Mouse (Mus musculus): ENCODE data around the gene Hist1h2an.
"Not testable (repeated sequence)": the region's sequence is repeated elsewhere in the genome, so short reads cannot be mapped to it uniquely, and the experiment has no call there.

Hist1h2an gene

DNA sequence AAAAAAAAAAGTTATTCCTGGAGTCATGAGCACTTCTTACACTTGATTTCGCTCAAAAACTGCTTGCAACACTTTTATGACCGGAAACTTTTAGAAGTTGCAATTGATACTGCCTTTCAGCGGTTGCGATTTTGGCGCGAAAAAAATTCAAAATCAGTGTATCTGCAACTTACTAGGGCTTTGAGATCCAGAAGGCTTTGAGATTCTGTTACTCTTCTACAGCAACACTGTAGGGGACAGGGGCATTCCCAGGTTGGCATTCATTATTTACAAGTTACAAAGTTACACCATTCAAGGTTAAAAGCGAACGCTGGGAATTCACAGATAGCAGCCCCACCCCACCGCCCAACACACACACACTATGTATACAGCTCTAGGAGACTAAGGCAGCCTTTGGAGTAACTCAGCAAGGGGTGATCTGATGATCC lies 3.3 kb downstream of the Hist1h2an start:
- DNase-seq (ENCODE audit: low read depth in 2 of 2, low spot score in 2 of 2) = peak; percentile 6 to 49

DNA sequence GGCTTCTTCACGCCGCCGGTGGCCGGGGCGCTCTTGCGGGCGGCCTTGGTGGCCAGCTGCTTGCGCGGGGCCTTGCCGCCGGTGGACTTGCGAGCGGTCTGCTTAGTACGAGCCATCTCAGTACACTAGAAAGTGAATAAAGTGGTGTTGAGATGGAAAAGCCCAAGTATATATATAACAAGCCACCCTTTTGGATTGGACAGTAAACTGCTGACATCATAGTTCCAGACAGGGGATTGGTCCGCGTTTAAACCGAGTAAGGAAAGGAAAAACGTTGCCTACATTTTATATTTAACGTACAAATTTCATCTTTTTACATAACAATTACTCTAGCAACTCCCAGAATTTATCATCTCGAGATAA lies 3.8 kb downstream of the Hist1h2an start, which contains the start of gene Hist1h3i:
TSS of gene Hist1h3i (minus strand) at position 116 of the 363 bp plus-strand sequence.
- DNase-seq (ENCODE audit: low read depth in 2 of 2, low spot score in 2 of 2) = peak; percentile 45 to 63

DNA sequence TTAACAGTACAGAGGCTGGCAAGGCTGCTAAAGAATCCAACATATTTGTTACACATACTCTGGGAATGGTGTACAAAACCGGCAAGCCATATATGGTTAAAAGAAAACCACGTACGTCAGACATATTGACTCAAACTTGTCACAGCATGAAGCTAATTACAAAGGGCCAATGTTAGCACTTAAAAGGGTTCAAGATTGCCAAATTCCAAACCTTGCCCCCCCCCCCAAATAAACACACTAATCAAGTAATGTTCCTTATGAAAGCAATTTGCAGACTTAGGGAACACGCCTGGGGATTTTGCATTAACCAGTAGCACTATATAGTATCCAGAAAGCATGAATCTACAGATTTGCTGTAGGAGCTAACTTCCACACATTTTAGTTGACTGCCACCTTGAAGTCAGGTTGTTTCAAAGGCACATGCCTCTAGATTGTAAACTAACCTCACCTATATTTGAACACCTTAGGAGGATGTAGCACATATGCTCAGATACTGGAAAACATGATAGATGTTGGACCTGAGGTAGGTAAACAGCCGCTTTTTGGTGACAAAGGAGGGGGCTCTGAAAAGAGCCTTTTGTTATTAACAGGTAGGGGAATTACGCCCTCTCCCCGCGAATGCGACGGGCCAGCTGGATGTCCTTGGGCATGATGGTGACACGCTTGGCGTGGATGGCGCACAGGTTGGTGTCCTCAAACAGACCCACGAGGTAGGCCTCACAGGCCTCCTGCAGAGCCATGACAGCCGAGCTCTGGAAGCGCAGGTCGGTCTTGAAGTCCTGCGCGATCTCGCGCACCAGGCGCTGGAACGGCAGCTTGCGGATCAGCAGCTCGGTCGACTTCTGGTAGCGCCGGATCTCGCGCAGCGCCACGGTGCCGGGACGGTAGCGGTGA lies 4.4 kb downstream of the Hist1h2an start:
- peak in 1 of 2 experiments; percentile 11 for DNase-seq (ENCODE audit: low read depth in 2 of 2, low spot score in 2 of 2)

DNA sequence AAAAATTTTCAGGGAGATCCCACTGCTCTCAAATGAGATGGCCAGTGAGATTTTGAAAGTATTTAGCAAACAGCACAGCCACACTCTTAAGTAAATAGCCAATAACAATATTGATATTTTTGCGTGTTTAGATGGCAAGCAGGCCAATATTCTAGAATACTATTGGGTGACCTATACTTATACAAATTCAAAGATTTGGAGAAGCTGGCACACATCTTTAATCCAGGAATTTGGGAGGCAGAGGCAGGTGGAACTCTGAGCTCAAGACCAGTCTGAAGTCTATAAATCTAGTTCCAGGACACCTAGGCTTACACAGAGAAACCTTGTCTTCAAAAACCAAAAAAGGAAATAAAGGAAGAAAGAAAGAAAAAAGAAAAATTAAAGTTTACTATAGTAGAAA lies 5.4 kb downstream of the Hist1h2an start:
- no peak for DNase-seq (ENCODE audit: low read depth in 2 of 2, low spot score in 2 of 2)

DNA sequence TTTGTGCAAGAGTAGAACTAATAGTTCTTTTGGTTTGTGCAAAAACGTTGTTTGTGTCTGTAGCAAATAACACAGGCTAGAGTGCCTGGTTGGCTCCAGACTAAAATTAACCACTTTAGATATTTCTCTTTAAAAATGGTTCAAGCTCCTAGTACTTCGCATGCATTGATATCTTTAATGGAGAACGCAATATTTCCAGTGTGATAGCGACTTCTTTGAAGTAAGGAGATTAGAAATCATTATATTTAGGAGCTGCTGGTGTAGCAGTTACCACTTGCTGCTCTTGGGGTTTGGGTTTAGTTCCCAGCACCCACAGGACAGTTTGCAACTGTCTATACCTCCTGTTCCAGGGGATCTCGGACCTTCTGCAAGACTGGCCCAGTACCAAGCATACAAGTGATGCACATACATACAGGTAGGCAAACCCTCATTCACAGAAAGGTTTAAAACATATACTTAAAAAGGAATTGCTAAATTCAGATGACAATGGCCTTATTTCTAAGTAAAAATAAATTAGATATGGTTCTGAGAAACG lies 5.9 kb downstream of the Hist1h2an start:
- no peak for DNase-seq (ENCODE audit: low read depth in 2 of 2, low spot score in 2 of 2)

DNA sequence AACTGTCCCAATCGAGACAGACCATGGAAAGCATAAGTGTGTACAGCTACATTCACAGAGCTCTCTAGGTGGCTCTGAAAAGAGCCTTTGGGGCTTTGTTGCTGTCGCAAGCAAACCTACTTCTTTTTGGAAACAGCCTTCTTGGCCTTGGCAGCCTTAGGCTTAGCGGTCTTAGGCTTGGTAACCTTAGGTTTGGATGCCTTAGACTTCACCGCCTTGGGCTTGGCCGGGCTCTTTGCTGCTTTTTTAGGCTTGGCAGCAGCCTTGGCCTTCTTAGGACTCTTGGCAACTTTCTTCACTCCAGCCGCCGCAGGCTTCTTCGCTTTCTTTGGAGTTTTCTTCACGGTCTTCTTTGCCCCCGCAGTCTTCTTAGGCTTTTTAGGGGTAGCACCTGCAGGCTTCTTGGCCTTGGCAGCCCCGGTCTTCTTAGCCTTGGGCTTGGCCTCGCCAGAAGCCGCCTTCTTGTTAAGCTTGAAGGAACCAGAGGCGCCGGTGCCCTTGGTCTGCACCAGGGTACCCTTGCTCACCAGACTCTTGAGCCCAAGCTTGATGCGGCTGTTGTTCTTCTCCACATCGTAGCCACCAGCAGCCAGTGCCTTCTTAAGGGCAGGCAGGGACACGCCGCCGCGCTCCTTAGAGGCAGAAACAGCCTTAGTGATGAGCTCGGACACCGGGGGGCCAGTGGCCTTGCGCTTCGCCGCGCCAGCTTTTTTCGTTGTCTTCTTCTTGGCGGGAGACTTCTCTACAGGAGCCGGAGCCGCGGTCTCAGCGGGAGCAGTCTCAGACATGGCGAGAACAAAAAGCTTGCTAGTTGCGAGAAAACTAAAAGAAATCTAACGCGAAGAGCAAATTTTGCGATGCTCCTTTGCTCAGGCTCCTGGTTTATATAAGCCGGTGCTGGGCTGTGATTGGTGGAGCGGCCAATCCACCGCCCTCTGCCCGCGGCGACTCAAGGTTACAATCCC lies 7.0 kb downstream of the Hist1h2an start, which contains the start of gene Hist1h1b:
TSS of gene Hist1h1b (minus strand) at position 859 of the 965 bp plus-strand sequence.
- DNase-seq (ENCODE audit: low read depth in 2 of 2, low spot score in 2 of 2) = peak; percentile 14

DNA sequence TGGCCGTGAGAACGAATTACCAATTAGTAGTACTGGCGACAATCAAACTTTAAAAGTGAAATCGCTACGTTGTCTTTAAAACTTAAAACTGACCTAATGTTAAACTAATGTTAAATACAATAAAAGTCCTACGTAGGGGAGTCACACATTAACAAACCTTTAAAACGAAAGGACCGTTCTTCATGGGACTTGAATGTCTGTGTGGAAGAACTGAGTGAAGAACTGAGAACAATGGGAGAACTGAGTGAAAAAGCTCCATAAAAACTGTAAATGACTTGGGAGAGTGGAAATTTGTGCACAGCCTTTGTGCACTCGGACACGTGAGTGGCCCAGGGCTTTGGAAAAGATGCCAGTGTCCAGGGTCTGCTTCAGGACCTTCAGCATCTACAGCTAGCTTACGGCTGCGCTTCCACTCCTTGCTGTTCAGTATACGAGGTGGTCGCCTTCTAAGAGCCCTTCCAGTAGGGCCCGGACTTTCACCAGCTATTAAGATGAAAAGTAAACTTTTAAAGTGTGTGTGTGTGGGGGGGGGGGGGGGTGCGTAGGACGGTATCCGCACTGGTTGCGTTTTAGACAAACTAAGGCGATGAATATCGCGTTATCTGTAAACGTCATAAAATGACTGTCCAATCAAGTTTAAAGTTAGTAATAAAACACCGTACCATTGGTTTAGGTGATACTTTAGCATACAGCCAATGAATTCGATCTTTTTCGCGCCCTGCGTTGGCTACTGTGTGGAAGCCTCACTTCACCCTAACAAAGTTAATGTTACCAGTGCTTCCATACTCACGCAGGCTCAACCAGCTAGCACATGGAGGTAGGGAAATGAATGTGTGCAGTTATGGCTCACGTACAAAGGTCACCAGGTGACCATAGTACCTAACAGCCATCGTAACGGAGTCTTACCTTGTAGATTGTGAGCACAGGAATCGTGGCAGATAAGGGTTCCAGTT lies 7.9 kb downstream of the Hist1h2an start:
- DNase-seq (ENCODE audit: low read depth in 2 of 2, low spot score in 2 of 2) = peak; percentile 56 to 73

DNA sequence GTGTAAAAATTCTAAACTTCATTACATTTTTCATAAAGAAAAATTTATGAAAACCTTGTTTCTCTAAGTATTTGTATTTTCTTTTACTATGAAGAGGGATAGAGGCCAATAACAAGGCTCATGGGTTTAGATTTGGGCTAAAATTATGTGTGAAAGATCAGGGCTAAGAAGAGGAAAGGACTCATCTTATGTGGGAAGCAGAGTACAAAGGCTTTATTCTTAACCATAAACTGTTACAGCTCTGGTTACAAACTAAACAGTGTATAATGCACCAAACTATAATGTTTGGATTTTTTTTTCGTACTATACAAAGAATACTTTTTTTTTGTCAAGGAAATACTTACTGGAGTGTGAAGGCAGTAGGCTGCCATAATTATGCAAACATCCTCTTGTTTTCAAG lies 31.3 kb downstream of the Hist1h2an start:
- no peak for DNase-seq (ENCODE audit: low read depth in 2 of 2, low spot score in 2 of 2)

DNA sequence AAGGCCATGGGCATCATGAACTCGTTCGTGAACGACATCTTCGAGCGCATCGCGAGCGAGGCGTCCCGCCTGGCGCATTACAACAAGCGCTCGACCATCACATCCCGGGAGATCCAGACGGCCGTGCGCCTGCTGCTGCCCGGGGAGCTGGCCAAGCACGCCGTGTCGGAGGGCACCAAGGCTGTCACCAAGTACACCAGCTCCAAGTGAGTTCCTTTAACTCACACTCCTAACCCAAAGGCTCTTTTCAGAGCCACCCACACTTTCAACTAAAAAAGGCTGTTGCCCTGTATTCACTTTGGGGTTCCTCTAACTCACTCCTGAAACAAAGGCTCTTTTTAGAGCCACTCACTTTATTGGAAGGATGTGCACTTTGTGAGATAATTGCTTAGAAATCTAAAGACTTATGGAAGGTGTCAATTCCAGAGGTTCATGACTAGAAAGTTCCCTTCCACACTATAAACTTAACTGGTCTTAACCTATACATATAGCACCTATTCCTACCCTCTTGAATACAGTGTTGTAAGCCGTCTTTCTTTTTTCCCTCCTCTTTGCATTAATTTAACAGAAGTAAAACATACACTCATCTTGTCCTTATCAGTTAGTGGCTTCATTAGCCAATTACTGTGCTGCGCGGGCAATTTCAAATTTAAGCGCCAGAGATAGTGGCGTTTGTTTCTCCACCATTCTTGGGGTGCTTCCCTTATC lies 32.6 kb downstream of the Hist1h2an start:
- DNase-seq (ENCODE audit: low read depth in 2 of 2, low spot score in 2 of 2) = not testable (repeated sequence)

DNA sequence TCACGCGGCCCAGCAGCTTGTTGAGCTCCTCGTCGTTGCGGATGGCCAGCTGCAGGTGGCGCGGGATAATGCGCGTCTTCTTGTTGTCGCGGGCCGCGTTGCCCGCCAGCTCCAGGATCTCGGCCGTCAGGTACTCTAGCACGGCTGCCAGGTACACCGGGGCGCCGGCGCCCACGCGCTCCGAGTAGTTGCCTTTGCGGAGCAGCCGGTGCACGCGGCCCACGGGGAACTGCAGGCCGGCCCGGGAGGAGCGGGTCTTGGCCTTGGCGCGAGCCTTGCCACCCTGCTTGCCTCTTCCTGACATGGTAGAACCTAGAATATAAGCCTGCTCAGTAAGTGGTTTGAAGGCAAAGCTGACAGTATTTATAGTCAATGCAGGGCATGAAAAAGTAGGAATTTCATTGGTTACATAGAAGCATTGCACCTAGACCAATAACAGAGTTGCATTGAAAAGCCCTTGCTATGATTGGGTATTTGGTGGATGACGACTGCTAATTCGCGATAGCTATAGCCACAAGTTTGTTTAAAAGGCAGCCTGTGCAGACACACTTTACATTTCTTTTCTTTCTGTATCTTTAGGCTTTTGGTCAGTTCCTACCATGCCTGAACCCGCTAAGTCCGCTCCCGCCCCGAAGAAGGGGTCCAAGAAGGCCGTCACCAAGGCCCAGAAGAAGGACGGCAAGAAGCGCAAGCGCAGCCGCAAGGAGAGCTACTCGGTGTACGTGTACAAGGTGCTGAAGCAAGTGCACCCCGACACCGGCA lies 33.3 kb downstream of the Hist1h2an start, which contains the start of the genes Hist1h2ak and Hist1h2bn:
TSS of gene Hist1h2ak (minus strand) at position 304 of the 762 bp plus-strand sequence.
TSS of gene Hist1h2bn (plus strand) at position 600 of the 762 bp plus-strand sequence.
- DNase-seq (ENCODE audit: low read depth in 2 of 2, low spot score in 2 of 2) = peak; percentile 46 to 62

DNA sequence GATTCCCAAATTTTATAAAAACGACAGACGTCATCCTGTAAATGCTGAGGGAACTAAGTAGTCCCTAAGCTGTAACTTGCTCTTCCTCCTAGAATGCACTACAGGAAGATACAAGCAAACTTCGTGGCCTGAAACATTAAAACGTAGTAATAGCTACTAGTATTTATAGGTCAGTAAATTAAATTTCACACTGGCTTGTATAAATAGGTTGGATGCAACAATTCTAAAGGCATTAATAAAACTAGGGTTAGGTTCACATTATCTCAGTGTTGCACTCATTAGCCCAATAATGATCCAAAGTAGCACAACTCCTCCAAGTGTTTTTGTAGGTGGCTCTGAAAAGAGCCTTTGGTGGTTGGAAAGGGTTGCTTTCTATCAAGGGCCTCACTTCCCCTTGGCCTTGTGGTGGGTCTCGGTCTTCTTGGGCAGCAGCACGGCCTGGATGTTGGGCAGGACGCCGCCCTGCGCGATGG lies 33.9 kb downstream of the Hist1h2an start:
- no peak for DNase-seq (ENCODE audit: low read depth in 2 of 2, low spot score in 2 of 2)

DNA sequence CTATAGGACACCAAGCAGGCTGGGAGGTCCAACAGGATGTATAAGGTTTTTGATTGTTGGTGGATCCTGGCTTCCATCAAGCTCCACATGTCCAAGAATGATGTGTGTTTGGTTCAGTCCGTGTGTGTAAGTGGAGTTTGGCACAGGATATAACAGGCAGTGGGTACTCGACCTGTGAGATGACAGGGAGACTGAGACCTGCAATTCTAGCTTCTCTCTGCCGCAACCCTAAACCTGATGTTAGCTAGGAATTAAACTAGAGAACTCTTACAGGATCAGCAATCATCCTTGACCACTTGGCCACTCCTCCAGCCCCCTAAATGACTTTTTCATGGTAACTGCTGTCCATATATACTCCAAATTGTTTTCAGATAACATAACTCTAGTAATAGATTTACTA lies 34.7 kb downstream of the Hist1h2an start:
- DNase-seq (ENCODE audit: low read depth in 2 of 2, low spot score in 2 of 2) = no peak

DNA sequence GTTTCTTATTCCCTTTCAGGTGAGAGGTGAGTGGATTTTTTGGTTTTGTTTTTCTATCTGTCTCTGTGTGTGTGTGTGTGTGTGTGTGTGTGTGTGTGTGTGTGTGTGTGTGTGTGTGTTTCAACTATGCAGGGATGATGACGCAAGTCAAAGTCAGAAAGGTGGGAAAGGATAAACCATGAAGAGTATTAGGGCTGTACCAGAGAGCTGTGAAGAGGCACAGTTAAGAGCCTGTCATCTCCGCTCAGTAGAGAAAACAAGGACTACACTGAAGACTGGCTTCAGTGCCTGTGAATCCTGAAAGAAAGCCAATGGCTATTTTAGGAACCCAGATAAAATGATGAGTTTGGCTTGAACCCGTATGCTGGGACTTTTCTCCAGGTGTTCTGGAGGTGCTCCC lies 35.2 kb downstream of the Hist1h2an start:
- no peak for DNase-seq (ENCODE audit: low read depth in 2 of 2, low spot score in 2 of 2)

DNA sequence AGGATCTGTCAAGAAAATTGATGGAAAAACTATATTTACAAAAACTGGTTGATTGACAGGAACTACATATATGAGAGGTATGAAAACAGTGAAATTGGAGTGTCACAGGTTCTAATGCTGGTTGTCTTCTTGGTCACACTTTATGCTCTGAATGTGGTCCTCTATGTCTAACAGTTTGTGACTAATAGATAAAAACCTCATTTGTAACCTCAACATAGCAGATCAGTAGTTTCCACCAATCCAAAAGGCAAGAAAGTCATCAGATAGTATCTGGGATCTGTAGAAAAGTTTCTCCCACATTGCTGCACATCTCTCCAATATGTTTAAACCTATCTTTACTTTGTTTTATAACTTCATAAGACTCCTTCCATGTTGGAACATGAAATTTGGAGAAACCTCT lies 35.6 kb downstream of the Hist1h2an start:
- DNase-seq (ENCODE audit: low read depth in 2 of 2, low spot score in 2 of 2) = no peak

DNA sequence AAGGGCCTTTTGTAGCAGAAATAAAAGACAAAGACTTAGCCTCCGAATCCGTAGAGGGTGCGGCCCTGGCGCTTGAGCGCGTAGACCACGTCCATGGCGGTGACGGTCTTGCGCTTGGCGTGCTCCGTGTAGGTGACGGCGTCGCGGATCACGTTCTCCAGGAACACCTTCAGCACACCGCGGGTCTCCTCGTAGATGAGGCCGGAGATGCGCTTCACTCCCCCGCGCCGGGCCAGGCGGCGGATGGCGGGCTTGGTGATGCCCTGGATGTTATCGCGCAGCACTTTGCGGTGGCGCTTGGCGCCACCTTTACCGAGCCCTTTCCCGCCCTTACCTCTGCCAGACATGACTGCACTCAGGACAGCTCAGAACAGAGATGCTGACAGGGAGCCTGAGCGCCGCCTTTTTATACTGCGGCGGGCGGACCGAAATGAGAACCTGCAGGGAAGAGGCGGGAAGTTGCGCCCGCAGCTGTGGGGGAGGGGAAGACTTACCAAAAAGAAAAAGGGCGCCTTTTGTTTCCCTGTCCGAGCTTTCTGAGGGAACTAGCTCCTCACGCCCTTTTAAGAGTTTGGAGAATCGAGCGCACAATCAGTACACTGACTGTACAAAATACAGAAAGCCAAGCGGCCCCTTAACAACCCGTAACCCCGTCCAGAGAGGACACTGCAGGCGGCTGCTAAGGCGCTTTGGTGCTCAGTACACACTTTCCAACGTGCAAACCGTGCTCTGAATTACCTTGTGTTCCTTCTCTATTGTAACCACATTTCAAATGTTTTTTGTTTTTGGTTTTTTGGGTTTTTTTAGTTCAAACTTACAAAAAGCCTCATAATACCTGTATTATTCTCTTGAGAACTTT lies 36.6 kb downstream of the Hist1h2an start, which contains the start of gene Hist1h4k:
TSS of gene Hist1h4k (minus strand) at position 347 of the 859 bp plus-strand sequence.
- peak; percentile 80 to 83 for DNase-seq (ENCODE audit: low read depth in 2 of 2, low spot score in 2 of 2)

DNA sequence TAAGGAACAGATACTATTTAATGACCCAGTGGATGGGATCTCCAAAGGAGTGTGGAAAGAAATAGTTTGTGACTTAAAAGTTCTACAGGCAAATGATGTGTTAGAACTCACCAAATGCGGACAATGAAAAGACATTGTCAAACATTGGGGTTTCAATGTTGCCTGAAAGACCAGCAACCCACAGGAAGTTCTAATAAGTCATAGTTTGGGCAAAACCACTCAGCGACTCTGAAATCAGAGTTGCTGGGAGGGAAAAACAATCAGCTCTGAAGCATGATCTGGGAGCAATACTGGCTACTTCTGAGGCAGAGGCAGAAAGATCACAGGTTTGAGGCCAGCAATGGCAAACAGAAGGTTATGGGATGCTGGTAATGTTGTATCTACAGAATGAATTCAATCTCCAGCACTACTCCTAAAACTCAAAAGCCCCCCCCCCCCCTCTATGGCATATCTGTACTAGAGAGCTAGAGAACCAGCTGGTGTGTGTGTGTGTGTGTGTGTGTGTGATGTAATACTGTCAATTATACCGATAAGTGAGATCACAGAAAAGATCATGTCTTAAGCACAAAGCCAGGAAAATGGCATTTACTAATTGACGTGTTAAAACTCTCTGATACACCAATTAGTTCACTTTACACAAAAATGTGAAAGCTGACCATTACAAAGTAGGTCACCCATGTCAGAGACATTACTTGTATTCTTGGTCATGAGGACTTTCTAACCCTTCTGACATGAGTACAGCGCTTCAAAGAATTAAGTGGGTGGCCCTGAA lies 37.4 kb downstream of the Hist1h2an start:
- DNase-seq (ENCODE audit: low read depth in 2 of 2, low spot score in 2 of 2) = no peak

DNA sequence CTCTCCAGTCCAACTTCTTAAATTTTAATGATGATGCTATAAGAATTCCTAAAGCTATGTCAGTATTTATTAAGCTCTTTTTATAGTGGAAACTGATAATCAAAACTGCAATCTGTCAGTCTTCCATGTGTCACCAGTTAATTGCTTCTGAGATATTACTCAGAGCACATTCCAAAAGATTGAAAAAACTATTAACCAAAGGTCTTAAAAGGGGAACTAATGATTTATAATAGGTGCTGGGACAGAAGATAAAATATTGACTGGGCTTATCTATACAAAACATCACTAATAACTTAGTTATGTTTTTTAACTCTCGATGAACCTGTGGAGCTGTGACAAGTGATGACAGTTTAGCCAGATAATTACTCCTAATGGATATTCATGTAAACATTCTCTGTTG lies 42.0 kb downstream of the Hist1h2an start:
- DNase-seq (ENCODE audit: low read depth in 2 of 2, low spot score in 2 of 2) = no peak

All from CD8-positive naive resting alpha-beta T cell, adult 2 months (primary cell).